Mouse (Mus musculus) layer of hippocampus, adult 8-10 months (tissue): ENCODE data around the gene Adap1. TPM values are rescaled to one million over a fixed set of nuclear protein-coding genes. Genes with fewer than 3 reads are reported as not detected.

Experiments used
- DNase-seq, 2 experiments: peaks; one replicate each; pipeline ENCODE4 v3.0.0; 2022; ENCODE audit warnings: low spot score in 2 of 2
- total RNA-seq, 4 experiments: library from RNA; stranded (reverse); gene quantifications; 2 replicates each; pipeline ENCODE4 v1.2.4; 2022

Adap1 gene
- total RNA-seq, 4 experiments from 2014 or later, result 148 to 186 (median 164) TPM

DNA sequence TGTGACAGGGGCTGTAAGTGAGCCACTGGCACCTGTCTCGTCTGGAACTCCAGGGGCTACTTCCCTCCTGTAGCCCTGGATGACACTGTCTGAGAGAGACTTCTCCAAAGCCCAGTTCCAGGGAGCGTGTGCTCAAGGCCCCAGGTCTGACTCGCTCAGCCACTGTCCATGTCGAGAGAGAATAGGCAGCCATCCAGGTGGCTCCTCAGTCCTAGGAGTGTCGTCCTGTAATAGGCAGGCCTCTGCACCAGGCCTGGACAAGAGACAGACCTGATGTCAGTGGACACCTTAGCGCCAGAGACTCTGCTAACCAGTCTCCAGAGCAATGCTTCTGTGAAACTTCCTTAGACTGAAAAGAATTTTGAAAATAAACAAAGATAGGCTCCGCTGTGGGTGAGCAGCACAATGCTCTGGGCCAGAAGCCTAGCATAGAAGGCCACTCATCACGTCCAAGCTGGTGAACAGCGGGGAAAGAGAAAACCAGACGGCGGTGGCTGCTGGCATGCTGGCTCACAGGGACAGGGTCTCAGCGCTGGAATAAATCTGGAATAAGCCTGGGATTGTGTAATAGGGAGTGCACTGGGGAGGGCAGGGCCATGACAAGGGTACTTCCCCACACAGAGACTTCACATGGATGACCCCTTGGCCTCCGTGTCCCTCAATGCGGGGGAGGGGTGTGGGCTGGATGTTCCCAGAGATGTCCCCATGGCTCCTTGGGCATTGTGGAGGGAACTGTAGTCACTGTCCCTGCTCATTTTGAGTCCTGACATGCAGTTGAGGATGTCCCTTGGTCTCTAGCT lies 39.1 kb downstream of the Adap1 start:
- no peak for DNase-seq

DNA sequence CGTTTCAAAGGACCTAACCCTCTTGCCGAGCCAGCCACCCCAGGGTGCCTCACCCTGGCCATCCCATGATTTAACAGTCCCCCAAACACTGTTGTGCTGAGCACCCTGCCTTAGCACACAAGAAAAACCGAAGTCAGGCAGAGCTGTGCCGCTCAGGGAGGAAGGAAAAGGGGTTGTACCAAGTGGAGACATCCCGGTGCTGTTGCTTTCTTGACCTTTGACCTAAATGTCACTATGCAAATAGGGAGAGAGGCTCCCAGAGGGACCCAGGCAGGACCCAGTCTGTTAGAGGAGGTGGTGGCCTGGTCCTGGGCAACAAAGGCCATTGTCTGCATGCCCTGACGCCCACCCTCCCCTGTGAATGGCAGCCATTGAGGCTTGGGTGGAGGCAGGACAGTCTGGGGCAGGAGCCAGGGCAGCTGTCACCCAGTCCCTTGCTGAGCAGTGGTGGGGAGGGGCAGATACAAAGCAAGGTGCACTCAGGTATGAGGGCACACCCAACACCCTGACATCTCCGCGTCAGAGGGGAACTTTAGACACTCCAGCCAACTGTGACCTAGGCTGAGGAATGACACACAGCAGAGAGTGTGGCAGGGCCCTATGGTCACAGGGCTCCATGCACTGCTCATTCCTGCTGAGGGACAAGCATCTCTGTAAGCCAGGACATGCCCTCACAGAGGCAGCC lies 39.9 kb downstream of the Adap1 start:
- no peak for DNase-seq

GRCm38 (mm10) chr5:139283460-139284180 lies 41.8 kb downstream of the Adap1 start:
- no peak for DNase-seq

DNA sequence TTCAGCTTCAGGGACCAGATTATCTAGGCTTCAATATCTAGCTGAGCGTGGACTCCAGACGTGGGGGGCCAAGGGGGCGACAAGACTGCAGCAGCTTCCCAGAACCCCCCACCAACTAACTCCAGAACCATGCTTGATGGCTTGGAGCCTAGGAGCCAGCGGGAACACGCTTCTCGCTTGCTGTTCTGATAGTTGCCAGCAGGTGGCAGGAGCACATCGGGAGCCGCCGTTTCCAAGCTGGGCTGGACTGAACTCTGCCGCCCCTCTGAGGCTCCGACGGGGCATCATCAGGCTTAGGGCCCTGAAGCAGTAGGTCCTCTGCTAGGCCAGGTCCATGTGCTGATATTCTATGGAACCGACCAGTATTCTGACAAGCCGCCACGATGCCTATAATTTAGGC lies 43.2 kb downstream of the Adap1 start:
- peak; percentile 67 to 90 for DNase-seq

- DNase-seq, result no peak
Measured at GRCm38 (mm10) chr5:139281373-139282112, 43.9 kb downstream of the Adap1 start.

GRCm38 (mm10) chr5:139277287-139277686 lies 48.1 kb downstream of the Adap1 start:
- no peak for DNase-seq

GRCm38 (mm10) chr5:139271994-139272554 lies 53.3 kb downstream of the Adap1 start:
- DNase-seq, result no peak

- no peak for DNase-seq
Measured at GRCm38 (mm10) chr5:139270806-139271521, 54.5 kb downstream of the Adap1 start.

DNA sequence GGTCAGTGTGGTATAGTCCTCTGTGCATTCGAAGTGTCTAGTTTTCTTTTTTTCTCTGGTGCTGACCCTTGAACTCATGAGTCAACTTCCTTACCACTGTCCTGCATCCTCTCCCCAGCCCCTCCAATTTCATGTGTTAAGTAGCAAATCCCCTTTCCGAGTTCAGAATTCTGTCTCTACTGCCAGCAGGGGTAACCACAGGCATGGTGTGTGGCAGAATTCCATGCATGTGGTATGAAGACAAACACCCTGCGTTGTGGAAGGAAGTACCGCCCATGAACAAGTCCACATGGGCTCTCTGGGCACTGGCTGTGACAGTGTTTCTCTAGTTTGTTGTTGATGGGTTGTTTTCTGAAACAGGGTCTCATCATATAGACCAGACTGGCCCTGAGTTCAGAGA lies 57.8 kb downstream of the Adap1 start:
- DNase-seq, result no peak

DNA sequence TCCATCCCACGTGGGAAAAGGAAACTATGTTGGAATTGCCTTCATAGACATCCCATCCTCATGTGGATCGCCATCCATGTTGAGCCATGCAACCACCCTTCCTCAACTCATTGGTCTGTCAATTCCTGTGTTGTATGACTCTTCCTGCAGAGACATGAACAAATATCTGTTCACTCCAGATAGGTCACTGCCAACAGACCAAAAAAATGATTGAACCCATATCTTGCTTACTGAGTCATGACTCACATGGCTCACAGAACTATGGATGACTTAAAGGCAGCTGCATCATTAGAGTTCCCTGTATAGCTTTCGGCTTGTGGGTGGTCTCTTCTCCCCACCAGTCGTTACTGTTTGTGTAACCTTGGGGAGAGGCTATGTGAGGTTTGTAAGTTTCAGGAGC lies 64.0 kb downstream of the Adap1 start:
- no peak for DNase-seq

GRCm38 (mm10) chr5:139259853-139260252 lies 65.6 kb downstream of the Adap1 start:
- no peak for DNase-seq

- no peak for DNase-seq
Measured at GRCm38 (mm10) chr5:139258371-139259035, 66.9 kb downstream of the Adap1 start.

- DNase-seq, result no peak
Measured at GRCm38 (mm10) chr5:139257818-139258217, 67.6 kb downstream of the Adap1 start.

DNA sequence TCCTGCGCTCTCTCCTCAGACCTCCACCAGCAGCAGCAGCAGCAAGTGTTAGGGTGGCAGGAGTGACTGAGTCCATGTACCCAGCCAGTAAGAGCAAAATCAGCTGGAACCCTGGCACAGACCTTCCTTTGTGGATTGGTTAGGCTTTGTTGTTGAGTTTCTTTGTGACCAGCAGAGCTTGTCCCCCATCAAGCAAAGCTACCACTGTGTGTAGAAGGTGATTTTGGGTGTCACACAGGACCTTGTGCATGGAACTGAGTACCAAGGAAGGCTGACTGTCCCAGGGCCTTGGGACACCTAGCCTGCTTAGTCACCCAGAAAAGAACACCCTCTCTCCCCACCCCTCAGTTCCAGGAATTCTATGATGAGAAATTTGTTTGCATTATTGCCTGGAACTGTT lies 68.2 kb downstream of the Adap1 start:
- no peak for DNase-seq

DNA sequence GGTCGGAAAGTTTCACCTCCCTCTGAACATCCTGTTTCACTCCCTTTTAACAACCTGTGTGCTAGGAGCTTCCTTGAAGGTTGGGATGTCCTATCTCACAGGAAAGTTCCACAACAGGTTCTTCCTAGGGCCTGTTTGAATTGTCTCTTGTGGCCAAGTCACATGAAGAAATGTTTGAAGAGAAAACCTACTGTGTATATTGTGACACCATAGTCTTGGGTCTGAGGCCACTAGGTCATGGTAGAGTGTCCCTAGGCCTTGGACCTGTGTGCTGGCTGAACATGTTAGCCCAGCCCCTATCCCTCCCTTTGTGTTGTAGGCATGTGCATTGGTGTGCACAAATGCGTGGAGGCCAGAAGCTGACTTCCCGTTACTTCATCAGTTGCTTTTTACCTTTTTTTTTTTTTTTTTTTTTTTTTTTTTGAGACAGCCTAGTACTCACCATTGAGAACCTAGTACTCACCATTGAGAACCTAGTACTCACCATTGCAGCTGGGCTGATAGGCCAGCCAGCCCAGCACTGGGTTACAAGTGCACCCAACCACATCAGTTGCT lies 69.1 kb downstream of the Adap1 start:
- no peak for DNase-seq

GRCm38 (mm10) chr5:139255777-139256176 lies 69.6 kb downstream of the Adap1 start:
- no peak for DNase-seq

- DNase-seq, result no peak
Measured at GRCm38 (mm10) chr5:139254938-139255337, 70.5 kb downstream of the Adap1 start.

DNA sequence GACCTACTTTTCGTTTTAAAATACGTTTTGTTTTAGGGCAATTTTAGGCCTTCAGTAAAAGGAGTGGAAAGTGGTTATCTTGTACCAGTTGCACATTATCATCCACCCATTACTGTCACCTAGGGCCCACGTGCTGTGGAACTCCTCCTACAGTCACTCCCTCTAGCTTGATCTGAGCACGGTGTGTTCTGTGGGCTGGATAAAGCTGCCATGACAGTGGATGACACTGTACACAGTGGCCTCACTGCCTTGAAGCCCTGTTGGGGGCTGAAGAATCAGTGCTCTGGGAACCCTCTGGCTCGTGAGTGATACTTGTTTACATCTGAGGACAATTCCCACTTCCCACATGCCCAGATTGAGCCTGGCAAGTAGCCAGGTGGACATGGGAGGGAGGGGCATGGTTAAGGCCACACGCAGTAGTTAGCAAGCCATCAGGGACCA lies 72.1 kb downstream of the Adap1 start:
- DNase-seq, result no peak

DNA sequence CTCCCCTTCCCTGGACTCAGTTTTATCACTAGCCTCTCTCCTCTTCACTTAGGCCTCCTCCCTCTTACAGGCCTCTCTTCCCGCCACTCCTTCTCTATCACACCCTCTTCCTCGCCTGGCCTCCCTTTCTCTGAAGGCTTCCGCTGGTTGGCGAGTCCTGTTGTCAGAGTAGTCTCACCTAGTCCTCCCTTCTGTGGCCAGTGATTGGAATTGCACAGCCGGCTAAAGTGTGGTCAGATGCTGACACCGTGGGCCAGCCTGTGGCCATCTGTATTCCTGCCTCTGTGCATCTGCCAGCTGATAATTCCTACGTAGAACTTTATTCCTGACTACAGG lies 72.5 kb downstream of the Adap1 start:
- DNase-seq, result no peak
